Mouse (Mus musculus): ENCODE results near the gene Lrrc66. TPM values are rescaled to one million over a fixed set of nuclear protein-coding genes. Genes with fewer than 3 reads are reported as not detected.

The Lrrc66 gene
- polyA plus RNA-seq, 1 experiment from 2014 or later, result not detected

- no peak overlapping the region for H3K4me2 ChIP-seq
- WGBS, result 48% methylated on average over 8 of the region's 8 CpGs
- no peaks in the 10 kb centered on the region for H3K27me3 ChIP-seq
- H3K27ac ChIP-seq, result no peak overlapping the region
- no peak overlapping the region for H3K9ac ChIP-seq
- no peaks in the 10 kb centered on the region for H3K9me3 ChIP-seq
- ATAC-seq (ENCODE audit: low FRiP score), result peak; percentile 79
- H3K36me3 ChIP-seq (replicated peaks), result peaks cover 39% of the 10 kb centered on the region
- H3K4me1 ChIP-seq, result no peaks in the 10 kb centered on the region
- H3K4me3 ChIP-seq (replicated peaks), result no peak overlapping the region
These were observed 5.2 kb upstream of the Lrrc66 start for GRCm38 (mm10) chr5:73637337-73638107.

- no peak overlapping the region for H3K9ac ChIP-seq
- peaks cover 22% of the 10 kb centered on the region for H3K36me3 ChIP-seq (replicated peaks)
- peaks cover 9% of the 10 kb centered on the region for H3K4me1 ChIP-seq
- WGBS, result 59% methylated on average over 8 of the region's 8 CpGs
- H3K4me2 ChIP-seq, result no peak overlapping the region
- no peaks in the 10 kb centered on the region for H3K27me3 ChIP-seq
- no peak overlapping the region for H3K4me3 ChIP-seq (replicated peaks)
- peak; percentile 36; the same call in 1 of the 2 replicates for ATAC-seq (ENCODE audit: low FRiP score)
- H3K9me3 ChIP-seq, result no peaks in the 10 kb centered on the region
- H3K27ac ChIP-seq, result no peak overlapping the region
These were observed 815 bp upstream of the Lrrc66 start for GRCm38 (mm10) chr5:73633141-73633540.

GRCm38 (mm10) chr5:73631001-73631558 lies 1.2 kb downstream of the Lrrc66 start:
- H3K4me2 ChIP-seq, result no peak overlapping the region
- WGBS, result 32% methylated on average over 10 of the region's 10 CpGs
- no peaks in the 10 kb centered on the region for H3K9me3 ChIP-seq
- no peak for ATAC-seq (ENCODE audit: low FRiP score)
- no peaks in the 10 kb centered on the region for H3K27me3 ChIP-seq
- peaks cover 9% of the 10 kb centered on the region for H3K4me1 ChIP-seq
- H3K27ac ChIP-seq, result no peak overlapping the region
- H3K36me3 ChIP-seq (replicated peaks), result peaks cover 22% of the 10 kb centered on the region
- no peak overlapping the region for H3K4me3 ChIP-seq (replicated peaks)
- no peak overlapping the region for H3K9ac ChIP-seq

GRCm38 (mm10) chr5:73630141-73630540 lies 2.2 kb downstream of the Lrrc66 start:
- Histone ChIP-seq H3K9me3 (no peaks in the 10 kb centered on the region), H3K36me3 (replicated peaks) (peaks cover 16% of the 10 kb centered on the region), H3K27ac (no peak overlapping the region), H3K27me3 (no peaks in the 10 kb centered on the region), H3K4me1 (peaks cover 9% of the 10 kb centered on the region), H3K9ac (no peak overlapping the region), H3K4me2 (no peak overlapping the region), H3K4me3 (replicated peaks) (no peak overlapping the region)
- WGBS, result 85% methylated on average over 5 of the region's 5 CpGs
- ATAC-seq (ENCODE audit: low FRiP score), result no peak

GRCm38 (mm10) chr5:73627991-73628390 lies 4.3 kb downstream of the Lrrc66 start:
- WGBS, result 83% methylated on average over 15 of the region's 15 CpGs
- Histone ChIP-seq H3K36me3 (replicated peaks) (no peaks in the 10 kb centered on the region), H3K4me2 (no peak overlapping the region), H3K4me1 (peaks cover 9% of the 10 kb centered on the region), H3K9ac (no peak overlapping the region), H3K9me3 (no peaks in the 10 kb centered on the region), H3K4me3 (replicated peaks) (no peak overlapping the region), H3K27me3 (no peaks in the 10 kb centered on the region), H3K27ac (no peak overlapping the region)
- ATAC-seq (ENCODE audit: low FRiP score), result no peak

- Histone ChIP-seq H3K4me2 (no peak overlapping the region), H3K9ac (no peak overlapping the region), H3K27ac (no peak overlapping the region), H3K4me3 (replicated peaks) (no peak overlapping the region), H3K4me1 (peaks cover 9% of the 10 kb centered on the region), H3K9me3 (no peaks in the 10 kb centered on the region), H3K36me3 (replicated peaks) (no peaks in the 10 kb centered on the region), H3K27me3 (no peaks in the 10 kb centered on the region)
- no peak for ATAC-seq (ENCODE audit: low FRiP score)
- 50% methylated on average over 4 of the region's 4 CpGs for WGBS
These were observed 4.8 kb downstream of the Lrrc66 start for GRCm38 (mm10) chr5:73627559-73627958.

GRCm38 (mm10) chr5:73626842-73627241 lies 5.5 kb downstream of the Lrrc66 start:
- H3K36me3 ChIP-seq (replicated peaks), result no peaks in the 10 kb centered on the region
- no peak overlapping the region for H3K4me2 ChIP-seq
- H3K9ac ChIP-seq, result no peak overlapping the region
- WGBS, result 92% methylated on average over 7 of the region's 7 CpGs
- H3K4me3 ChIP-seq (replicated peaks), result no peak overlapping the region
- H3K4me1 ChIP-seq, result peaks cover 9% of the 10 kb centered on the region
- no peaks in the 10 kb centered on the region for H3K27me3 ChIP-seq
- no peak overlapping the region for H3K27ac ChIP-seq
- ATAC-seq (ENCODE audit: low FRiP score), result no peak
- no peaks in the 10 kb centered on the region for H3K9me3 ChIP-seq

GRCm38 (mm10) chr5:73625505-73625904 lies 6.8 kb downstream of the Lrrc66 start:
- Histone ChIP-seq H3K4me2 (no peak overlapping the region), H3K9ac (no peak overlapping the region), H3K4me1 (no peaks in the 10 kb centered on the region), H3K36me3 (replicated peaks) (no peaks in the 10 kb centered on the region), H3K27ac (no peak overlapping the region), H3K4me3 (replicated peaks) (no peak overlapping the region), H3K9me3 (no peaks in the 10 kb centered on the region), H3K27me3 (no peaks in the 10 kb centered on the region)
- no peak for ATAC-seq (ENCODE audit: low FRiP score)
- WGBS, result 75% methylated on average over 1 of the region's 1 CpGs

- no peak for ATAC-seq (ENCODE audit: low FRiP score)
- H3K27me3 ChIP-seq, result no peaks in the 10 kb centered on the region
- H3K9me3 ChIP-seq, result no peaks in the 10 kb centered on the region
- no peak overlapping the region for H3K4me2 ChIP-seq
- no peak overlapping the region for H3K27ac ChIP-seq
- WGBS, result 89% methylated on average over 1 of the region's 1 CpGs
- no peaks in the 10 kb centered on the region for H3K4me1 ChIP-seq
- H3K9ac ChIP-seq, result no peak overlapping the region
- no peak overlapping the region for H3K4me3 ChIP-seq (replicated peaks)
- H3K36me3 ChIP-seq (replicated peaks), result no peaks in the 10 kb centered on the region
These were observed 13.4 kb downstream of the Lrrc66 start for GRCm38 (mm10) chr5:73618969-73619368.

GRCm38 (mm10) chr5:73615211-73615610 lies 17.1 kb downstream of the Lrrc66 start:
- no peaks in the 10 kb centered on the region for H3K27me3 ChIP-seq
- no peak overlapping the region for H3K4me3 ChIP-seq (replicated peaks)
- ATAC-seq (ENCODE audit: low FRiP score), result no peak
- peaks cover 8% of the 10 kb centered on the region; the same call in 1 of the 2 replicates for H3K9me3 ChIP-seq
- H3K27ac ChIP-seq, result no peak overlapping the region
- H3K4me1 ChIP-seq, result no peaks in the 10 kb centered on the region
- no peak overlapping the region for H3K9ac ChIP-seq
- 83% methylated on average over 7 of the region's 7 CpGs for WGBS
- no peaks in the 10 kb centered on the region for H3K36me3 ChIP-seq (replicated peaks)
- no peak overlapping the region for H3K4me2 ChIP-seq

- Histone ChIP-seq H3K36me3 (replicated peaks) (no peaks in the 10 kb centered on the region), H3K4me1 (no peaks in the 10 kb centered on the region), H3K27ac (no peak overlapping the region), H3K9me3 (peaks cover 9% of the 10 kb centered on the region; the same call in 1 of the 2 replicates), H3K4me2 (no peak overlapping the region), H3K4me3 (replicated peaks) (no peak overlapping the region), H3K9ac (no peak overlapping the region), H3K27me3 (no peaks in the 10 kb centered on the region)
- WGBS, result 91% methylated on average over 8 of the region's 8 CpGs
- ATAC-seq (ENCODE audit: low FRiP score), result no peak
These were observed 19.0 kb downstream of the Lrrc66 start for GRCm38 (mm10) chr5:73613296-73613695.

- no peak for ATAC-seq (ENCODE audit: low FRiP score)
- no peak overlapping the region for H3K4me3 ChIP-seq (replicated peaks)
- H3K27ac ChIP-seq, result no peak overlapping the region
- H3K9me3 ChIP-seq, result peaks cover 9% of the 10 kb centered on the region; the same call in 1 of the 2 replicates
- no peaks in the 10 kb centered on the region for H3K4me1 ChIP-seq
- no peak overlapping the region for H3K9ac ChIP-seq
- WGBS, result 91% methylated on average over 4 of the region's 4 CpGs
- no peaks in the 10 kb centered on the region for H3K36me3 ChIP-seq (replicated peaks)
- H3K27me3 ChIP-seq, result no peaks in the 10 kb centered on the region
- H3K4me2 ChIP-seq, result no peak overlapping the region
These were observed 21.3 kb downstream of the Lrrc66 start for GRCm38 (mm10) chr5:73611071-73611470.

GRCm38 (mm10) chr5:73604964-73605363 lies 27.4 kb downstream of the Lrrc66 start:
- no peak for ATAC-seq (ENCODE audit: low FRiP score)

More at GRCm38 (mm10) chr5:73604964-73605363, 27.4 kb downstream of the Lrrc66 start:
- WGBS, result 93% methylated on average over 6 of the region's 6 CpGs
- Histone ChIP-seq H3K9ac (no peak overlapping the region), H3K27ac (no peak overlapping the region), H3K9me3 (no peaks in the 10 kb centered on the region), H3K27me3 (no peaks in the 10 kb centered on the region), H3K36me3 (replicated peaks) (no peaks in the 10 kb centered on the region), H3K4me3 (replicated peaks) (no peak overlapping the region), H3K4me1 (peaks cover 16% of the 10 kb centered on the region), H3K4me2 (no peak overlapping the region)

Data from forebrain, embryonic 12.5 days (tissue).